In genomic region chr6:4455961-4456617, GRCm38 (mm10) we compare ENCODE assay signal across 8 mouse cellular contexts. TPM values are rescaled to one million over a fixed set of nuclear protein-coding genes. Genes with fewer than 3 reads are reported as not detected.
DNase-seq lines count a peak whose midpoint lies in the region; ATAC-seq lines count a peak whose summit lies in the region.

No protein-coding gene starts in this region.

- ATAC-seq in hindbrain, embryonic 11.5 days (ENCODE audit: low FRiP score) = 0 out of 2 replicates have a peak, but pooled peaks have one; percentile 25
- no peak for ATAC-seq in hindbrain, embryonic 14.5 days (ENCODE audit: low FRiP score)
- peak; percentile 49; the same call in 1 of the 2 replicates for ATAC-seq in heart, embryonic 16.5 days (replicated peaks; ENCODE audit: extremely low read depth, insufficient read depth, low FRiP score)
- ATAC-seq in midbrain, embryonic 14.5 days (ENCODE audit: low FRiP score, low TSS enrichment) = peak; percentile 37; the same call in 1 of the 2 replicates

- DNase-seq in hindbrain, embryonic 11.5 days (ENCODE audit: low spot score) = peak; percentile 40
- no peak for DNase-seq in hindbrain, embryonic 14.5 days (ENCODE audit: low spot score)
- peak; percentile 45 for DNase-seq in adipocyte (ENCODE audit: low spot score)
- peak; percentile 46 for DNase-seq in midbrain, embryonic 14.5 days
- no peak for DNase-seq in ovary, postnatal 36 days (ENCODE audit: low spot score)
- no peak for DNase-seq in cerebellum, adult 11-12 months
- no peak for DNase-seq in cerebellum, adult 11 months

- peak overlapping the region; percentile 43 for H3K27ac ChIP-seq in hindbrain, embryonic 11.5 days (ENCODE audit: low read depth, low read length)
- no peak overlapping the region for H3K27ac ChIP-seq in hindbrain, embryonic 14.5 days
- peak overlapping the region; percentile 78 for H3K27ac ChIP-seq in heart, embryonic 16.5 days (ENCODE audit: low read length)
- no peak overlapping the region for H3K27ac ChIP-seq in midbrain, embryonic 14.5 days (replicated peaks; ENCODE audit: low read depth, low read length)

- WGBS in hindbrain, embryonic 11.5 days = 12% methylated on average over 5 of the region's 5 CpGs
- 21% methylated on average over 5 of the region's 5 CpGs for WGBS in hindbrain, embryonic 14.5 days
- WGBS in heart, embryonic 16.5 days = 19% methylated on average over 5 of the region's 5 CpGs
- 21% methylated on average over 5 of the region's 5 CpGs for WGBS in midbrain, embryonic 14.5 days

- H3K9ac ChIP-seq in hindbrain, embryonic 11.5 days (ENCODE audit: low read depth, low read length) = no peak overlapping the region
- H3K9ac ChIP-seq in hindbrain, embryonic 14.5 days = no peak overlapping the region
- H3K9ac ChIP-seq in heart, embryonic 16.5 days (ENCODE audit: low read length) = no peak overlapping the region
- no peak overlapping the region for H3K9ac ChIP-seq in midbrain, embryonic 14.5 days (replicated peaks; ENCODE audit: low read length)

- no peaks in the 10 kb centered on the region for H3K36me3 ChIP-seq in hindbrain, embryonic 11.5 days (ENCODE audit: control insufficient read depth, insufficient read depth, low read length)
- H3K36me3 ChIP-seq in hindbrain, embryonic 14.5 days (replicated peaks; ENCODE audit: control insufficient read depth, insufficient read depth) = no peaks in the 10 kb centered on the region
- no peaks in the 10 kb centered on the region for H3K36me3 ChIP-seq in heart, embryonic 16.5 days (ENCODE audit: control insufficient read depth, insufficient read depth)
- H3K36me3 ChIP-seq in midbrain, embryonic 14.5 days (ENCODE audit: control insufficient read depth, insufficient read depth, low read length) = no peaks in the 10 kb centered on the region

- H3K4me3 ChIP-seq in hindbrain, embryonic 11.5 days (ENCODE audit: low read depth, low read length) = no peak overlapping the region
- H3K4me3 ChIP-seq in hindbrain, embryonic 14.5 days (replicated peaks; ENCODE audit: low read length) = no peak overlapping the region
- H3K4me3 ChIP-seq in heart, embryonic 16.5 days (ENCODE audit: low read length) = no peak overlapping the region
- no peak overlapping the region for H3K4me3 ChIP-seq in midbrain, embryonic 14.5 days (replicated peaks; ENCODE audit: low read depth, low read length)

- H3K27me3 ChIP-seq in hindbrain, embryonic 11.5 days (ENCODE audit: control insufficient read depth, insufficient read depth, low read length) = no peaks in the 10 kb centered on the region
- no peaks in the 10 kb centered on the region for H3K27me3 ChIP-seq in hindbrain, embryonic 14.5 days (ENCODE audit: control insufficient read depth, insufficient read depth, low read length)
- H3K27me3 ChIP-seq in heart, embryonic 16.5 days (ENCODE audit: control insufficient read depth, insufficient read depth, low read length) = no peaks in the 10 kb centered on the region
- H3K27me3 ChIP-seq in midbrain, embryonic 14.5 days (ENCODE audit: control insufficient read depth, insufficient read depth, low read length) = no peaks in the 10 kb centered on the region

- H3K4me1 ChIP-seq in hindbrain, embryonic 11.5 days (replicated peaks; ENCODE audit: control insufficient read depth, insufficient read depth, low read length) = 0 out of 2 replicates have a peak, but pooled peaks cover 2% of the 10 kb centered on the region
- no peaks in the 10 kb centered on the region; the same call in 1 of the 2 replicates for H3K4me1 ChIP-seq in hindbrain, embryonic 14.5 days (replicated peaks; ENCODE audit: control insufficient read depth, insufficient read depth, low read length)
- peaks cover 6% of the 10 kb centered on the region; the same call in 1 of the 2 replicates for H3K4me1 ChIP-seq in heart, embryonic 16.5 days (ENCODE audit: control insufficient read depth, insufficient read depth, low read length)
- H3K4me1 ChIP-seq in midbrain, embryonic 14.5 days (ENCODE audit: control insufficient read depth, insufficient read depth, low read length) = no peaks in the 10 kb centered on the region

- no peak overlapping the region for H3K4me2 ChIP-seq in hindbrain, embryonic 11.5 days (replicated peaks; ENCODE audit: low read depth, low read length)
- no peak overlapping the region for H3K4me2 ChIP-seq in hindbrain, embryonic 14.5 days (replicated peaks)
- H3K4me2 ChIP-seq in heart, embryonic 16.5 days (ENCODE audit: low read depth, low read length) = no peak overlapping the region
- H3K4me2 ChIP-seq in midbrain, embryonic 14.5 days (ENCODE audit: low read length) = no peak overlapping the region

- H3K9me3 ChIP-seq in hindbrain, embryonic 11.5 days (ENCODE audit: control insufficient read depth, low read length) = no peaks in the 10 kb centered on the region
- H3K9me3 ChIP-seq in hindbrain, embryonic 14.5 days (ENCODE audit: control insufficient read depth, low read length) = no peaks in the 10 kb centered on the region
- H3K9me3 ChIP-seq in heart, embryonic 16.5 days (replicated peaks; ENCODE audit: control insufficient read depth, low read length) = no peaks in the 10 kb centered on the region
- no peaks in the 10 kb centered on the region for H3K9me3 ChIP-seq in midbrain, embryonic 14.5 days (ENCODE audit: control insufficient read depth, low read length)

RNA-seq across cellular contexts. Expression of gene Col1a2, which starts 48.5 kb away (rescaled TPM):
- 143 and 151 TPM in 2 replicates for polyA plus RNA-seq in hindbrain, embryonic 11.5 days (2014; fragmentation: Nextera tagmentation; extraction: Ambion mirVana)
- 163 and 199 TPM in 2 replicates for polyA plus RNA-seq in hindbrain, embryonic 14.5 days (2014; fragmentation: Nextera tagmentation; extraction: Ambion mirVana)
- polyA plus RNA-seq in heart, embryonic 16.5 days (2015; fragmentation: Nextera tagmentation; extraction: Ambion mirVana) = 382 and 460 TPM in 2 replicates
- polyA plus RNA-seq in midbrain, embryonic 14.5 days (2014; fragmentation: Nextera tagmentation; extraction: Ambion mirVana) = 2.4 and 88.1 TPM in 2 replicates

Comparison
In these comparisons a context has a peak if more than half of its experiments do, and no peak if none do; other contexts are left out.
1. DNase-seq: peak in hindbrain, embryonic 11.5 days (single experiment), adipocyte (single experiment) and midbrain, embryonic 14.5 days (single experiment); none in hindbrain, embryonic 14.5 days (single experiment), ovary, postnatal 36 days (single experiment), cerebellum, adult 11-12 months (single experiment) and cerebellum, adult 11 months (single experiment).
2. H3K27ac ChIP-seq: peak in hindbrain, embryonic 11.5 days (single experiment) and heart, embryonic 16.5 days (single experiment); none in hindbrain, embryonic 14.5 days (single experiment) and midbrain, embryonic 14.5 days (single experiment).